Mouse (Mus musculus) forebrain, embryonic 13.5 days (tissue): ENCODE measurements at regions not wholly inside any gene's neighbourhood (a gene's known extent, or its start where the extent isn't known, plus 50 kb on each side); places are given as distances from the start of the nearest gene placed in this dataset.

ENCODE experiments used
- ATAC-seq: fragments of 200-750 bp; cut with Nextera tagmentation; 2 replicates; pipeline ENCODE4 v1.8.0; 2017
- H3K27ac ChIP-seq: fragments of 300-500 bp; sonication (generic); 2 replicates; pipeline ENCODE4 v1.5.1; 2015; ENCODE audit warnings: inconsistent platforms, mild to moderate bottlenecking, moderate library complexity
- H3K27me3 ChIP-seq: fragments of 300-500 bp; sonication (generic); 2 replicates; pipeline ENCODE4 v1.6.1; 2015; ENCODE audit warnings: mild to moderate bottlenecking, inconsistent platforms
- H3K36me3 ChIP-seq: fragments of 300-500 bp; sonication (generic); 2 replicates; pipeline ENCODE4 v1.6.1; 2015; ENCODE audit warnings: mild to moderate bottlenecking, inconsistent platforms; ENCODE audit not compliant: poor library complexity, severe bottlenecking
- H3K4me1 ChIP-seq: fragments of 300-500 bp; sonication (generic); 2 replicates; pipeline ENCODE4 v1.6.1; 2015; ENCODE audit warnings: inconsistent platforms
- H3K4me2 ChIP-seq: fragments of 300-500 bp; sonication (generic); 2 replicates; pipeline ENCODE4 v1.6.1; 2015; ENCODE audit warnings: inconsistent platforms, mild to moderate bottlenecking, moderate library complexity
- H3K4me3 ChIP-seq: fragments of 300-500 bp; sonication (generic); 2 replicates; pipeline ENCODE4 v1.5.1; 2015; ENCODE audit warnings: mild to moderate bottlenecking, inconsistent platforms
- H3K9ac ChIP-seq: fragments of 300-500 bp; sonication (generic); 2 replicates; pipeline ENCODE4 v1.6.1; 2015; ENCODE audit warnings: mild to moderate bottlenecking, inconsistent platforms
- H3K9me3 ChIP-seq: fragments of 300-500 bp; sonication (generic); replicated peaks from 2 replicates; pipeline ENCODE4 v1.6.1; 2016; ENCODE audit warnings: inconsistent platforms
- WGBS: fragments of 180-500 bp; shearing (Covaris S2); methylation state at CpG from one replicate; pipeline ENCODE4 v1.1.7; 2015; 5-methylcytosine and 5-hydroxymethylcytosine counted together

- no peak overlapping the region for H3K9ac ChIP-seq
- H3K4me1 ChIP-seq: no peaks in the 10 kb centered on the region
- H3K36me3 ChIP-seq: no peaks in the 10 kb centered on the region
- no peak overlapping the region for H3K4me2 ChIP-seq
- H3K27me3 ChIP-seq: no peaks in the 10 kb centered on the region
- ATAC-seq: no peak
- no peaks in the 10 kb centered on the region for H3K9me3 ChIP-seq
- H3K27ac ChIP-seq: no peak overlapping the region
- WGBS: 92% methylated on average over 9 of the region's 9 CpGs
- no peak overlapping the region for H3K4me3 ChIP-seq
Measured at GRCm38 (mm10) chr17:7680658-7681057, 146.4 kb downstream of the Fndc1 start.

GRCm38 (mm10) chr17:7679786-7680185, 147.3 kb downstream of the Fndc1 start:
- no peak for ATAC-seq

GRCm38 (mm10) chr17:7678898-7679297, 148.2 kb downstream of the Fndc1 start:
- no peaks in the 10 kb centered on the region for H3K27me3 ChIP-seq
- WGBS: 84% methylated on average over 9 of the region's 9 CpGs
- H3K9ac ChIP-seq: no peak overlapping the region
- H3K4me2 ChIP-seq: no peak overlapping the region
- H3K4me3 ChIP-seq: no peak overlapping the region
- no peaks in the 10 kb centered on the region for H3K4me1 ChIP-seq
- H3K9me3 ChIP-seq: no peaks in the 10 kb centered on the region
- H3K27ac ChIP-seq: no peak overlapping the region
- no peak for ATAC-seq
- H3K36me3 ChIP-seq: no peaks in the 10 kb centered on the region

More at GRCm38 (mm10) chr17:7679786-7680185, 147.3 kb downstream of the Fndc1 start:
- Histone ChIP-seq H3K27me3 (no peaks in the 10 kb centered on the region), H3K4me2 (no peak overlapping the region), H3K27ac (no peak overlapping the region), H3K36me3 (no peaks in the 10 kb centered on the region), H3K4me1 (no peaks in the 10 kb centered on the region), H3K9ac (no peak overlapping the region), H3K4me3 (no peak overlapping the region), H3K9me3 (no peaks in the 10 kb centered on the region)

GRCm38 (mm10) chr17:7677796-7678195, 149.3 kb downstream of the Fndc1 start:
- Histone ChIP-seq H3K27me3 (no peaks in the 10 kb centered on the region), H3K9ac (no peak overlapping the region), H3K27ac (no peak overlapping the region), H3K9me3 (no peaks in the 10 kb centered on the region), H3K4me2 (no peak overlapping the region), H3K4me1 (no peaks in the 10 kb centered on the region), H3K36me3 (no peaks in the 10 kb centered on the region), H3K4me3 (no peak overlapping the region)
- no peak for ATAC-seq
- WGBS: 91% methylated on average over 7 of the region's 7 CpGs

- no peak for ATAC-seq
- no peak overlapping the region for H3K27ac ChIP-seq
- H3K4me2 ChIP-seq: no peak overlapping the region
- H3K9ac ChIP-seq: no peak overlapping the region
- H3K27me3 ChIP-seq: no peaks in the 10 kb centered on the region
- H3K4me1 ChIP-seq: no peaks in the 10 kb centered on the region
- 85% methylated on average over 8 of the region's 8 CpGs for WGBS
- H3K9me3 ChIP-seq: no peaks in the 10 kb centered on the region
- H3K36me3 ChIP-seq: no peaks in the 10 kb centered on the region
- H3K4me3 ChIP-seq: no peak overlapping the region
Measured at GRCm38 (mm10) chr17:7677301-7677700, 149.8 kb downstream of the Fndc1 start.

GRCm38 (mm10) chr17:7676776-7677175, 150.3 kb downstream of the Fndc1 start:
- Histone ChIP-seq H3K27ac (no peak overlapping the region), H3K4me2 (no peak overlapping the region), H3K36me3 (no peaks in the 10 kb centered on the region), H3K9me3 (no peaks in the 10 kb centered on the region), H3K4me1 (no peaks in the 10 kb centered on the region), H3K9ac (no peak overlapping the region), H3K4me3 (no peak overlapping the region), H3K27me3 (no peaks in the 10 kb centered on the region)
- no peak for ATAC-seq
- 85% methylated on average over 2 of the region's 2 CpGs for WGBS

GRCm38 (mm10) chr17:7674511-7674910, 152.6 kb downstream of the Fndc1 start:
- Histone ChIP-seq H3K4me3 (no peak overlapping the region), H3K4me1 (no peaks in the 10 kb centered on the region), H3K4me2 (no peak overlapping the region), H3K27ac (no peak overlapping the region), H3K27me3 (no peaks in the 10 kb centered on the region), H3K36me3 (no peaks in the 10 kb centered on the region), H3K9me3 (no peaks in the 10 kb centered on the region), H3K9ac (no peak overlapping the region)
- no peak for ATAC-seq
- 86% methylated on average over 2 of the region's 2 CpGs for WGBS

GRCm38 (mm10) chr17:7667826-7668225, 159.3 kb downstream of the Fndc1 start:
- Histone ChIP-seq H3K9ac (no peak overlapping the region), H3K4me3 (no peak overlapping the region), H3K27ac (no peak overlapping the region), H3K9me3 (no peaks in the 10 kb centered on the region), H3K4me2 (no peak overlapping the region), H3K36me3 (no peaks in the 10 kb centered on the region), H3K4me1 (no peaks in the 10 kb centered on the region), H3K27me3 (no peaks in the 10 kb centered on the region)
- 82% methylated on average over 3 of the region's 3 CpGs for WGBS
- no peak for ATAC-seq

- Histone ChIP-seq H3K4me1 (no peaks in the 10 kb centered on the region), H3K4me3 (no peak overlapping the region), H3K27me3 (no peaks in the 10 kb centered on the region), H3K9ac (no peak overlapping the region), H3K27ac (no peak overlapping the region), H3K9me3 (no peaks in the 10 kb centered on the region), H3K4me2 (no peak overlapping the region), H3K36me3 (no peaks in the 10 kb centered on the region)
- ATAC-seq: no peak
- WGBS: 66% methylated on average over 6 of the region's 6 CpGs
Measured at GRCm38 (mm10) chr17:7666781-7667398, 160.2 kb downstream of the Fndc1 start.

GRCm38 (mm10) chr17:7666207-7666606, 160.9 kb downstream of the Fndc1 start:
- H3K27me3 ChIP-seq: no peaks in the 10 kb centered on the region
- H3K9me3 ChIP-seq: no peaks in the 10 kb centered on the region
- H3K4me2 ChIP-seq: no peak overlapping the region
- no peak for ATAC-seq
- 80% methylated on average over 5 of the region's 5 CpGs for WGBS
- H3K9ac ChIP-seq: no peak overlapping the region
- H3K36me3 ChIP-seq: no peaks in the 10 kb centered on the region
- H3K4me3 ChIP-seq: no peak overlapping the region
- H3K4me1 ChIP-seq: no peaks in the 10 kb centered on the region
- no peak overlapping the region for H3K27ac ChIP-seq

- no peak for ATAC-seq
- H3K9me3 ChIP-seq: no peaks in the 10 kb centered on the region
- no peak overlapping the region for H3K27ac ChIP-seq
- H3K9ac ChIP-seq: no peak overlapping the region
- no peaks in the 10 kb centered on the region for H3K36me3 ChIP-seq
- no peaks in the 10 kb centered on the region for H3K4me1 ChIP-seq
- H3K27me3 ChIP-seq: no peaks in the 10 kb centered on the region
- H3K4me3 ChIP-seq: no peak overlapping the region
- 51% methylated on average over 3 of the region's 3 CpGs for WGBS
- H3K4me2 ChIP-seq: no peak overlapping the region
Measured at GRCm38 (mm10) chr17:7665686-7666085, 161.4 kb downstream of the Fndc1 start.

GRCm38 (mm10) chr17:7663896-7664880, 162.9 kb downstream of the Fndc1 start:
- no peak overlapping the region for H3K27ac ChIP-seq
- ATAC-seq: no peak
- no peaks in the 10 kb centered on the region for H3K27me3 ChIP-seq
- H3K4me1 ChIP-seq: no peaks in the 10 kb centered on the region
- no peaks in the 10 kb centered on the region for H3K36me3 ChIP-seq
- H3K9ac ChIP-seq: no peak overlapping the region
- H3K4me2 ChIP-seq: no peak overlapping the region
- no peaks in the 10 kb centered on the region for H3K9me3 ChIP-seq
- WGBS: 83% methylated on average over 7 of the region's 7 CpGs
- no peak overlapping the region for H3K4me3 ChIP-seq
